Mouse (Mus musculus) gastrocnemius, postnatal 10 days (tissue): ENCODE data around the gene Rita1. TPM values are rescaled to one million over a fixed set of nuclear protein-coding genes. Genes with fewer than 3 reads are reported as not detected.

Experiments
- DNase-seq: peaks from one replicate; pipeline ENCODE4 v3.0.0; 2021; ENCODE audit warnings: mixed read lengths
- total RNA-seq, 2 experiments: library from RNA; stranded (reverse); gene quantifications; 2 replicates each; pipeline ENCODE4 v1.2.3; 2021

Gene Rita1
- total RNA-seq, 2 experiments from 2014 or later, result 4.7 to 6.2 TPM

GRCm38 (mm10) chr5:120570289-120570897 lies 42.0 kb downstream of the Rita1 start:
- DNase-seq, result no peak

GRCm38 (mm10) chr5:120569791-120570190 lies 42.6 kb downstream of the Rita1 start:
- no peak for DNase-seq

- no peak for DNase-seq
These were observed 43.4 kb downstream of the Rita1 start for GRCm38 (mm10) chr5:120568964-120569363.

- DNase-seq, result no peak
These were observed 44.0 kb downstream of the Rita1 start for GRCm38 (mm10) chr5:120568336-120568768.

DNA sequence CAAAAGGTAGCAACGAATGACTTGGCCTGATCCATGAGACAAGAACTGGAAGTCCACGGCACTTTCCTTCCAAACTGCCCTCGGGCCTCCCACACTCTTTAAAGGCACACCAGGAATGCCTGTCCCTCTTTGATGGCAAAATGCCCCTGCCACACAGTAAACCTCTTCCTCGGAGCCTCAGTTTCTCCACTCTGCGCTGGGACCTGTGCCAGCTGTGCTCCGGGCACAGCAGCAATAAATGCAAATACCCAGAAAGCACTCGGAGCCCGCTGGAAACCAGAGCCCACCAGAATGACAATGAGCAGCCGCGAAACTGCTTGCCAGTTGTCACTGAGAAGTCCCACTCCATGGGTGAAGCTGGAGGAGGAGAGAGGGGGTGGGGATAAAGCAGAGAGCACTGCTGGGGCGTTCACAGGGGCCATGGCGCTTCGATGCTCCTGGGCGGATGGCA lies 44.6 kb downstream of the Rita1 start:
- no peak for DNase-seq

- DNase-seq, result peak; percentile 71
These were observed 45.1 kb downstream of the Rita1 start for GRCm38 (mm10) chr5:120567253-120567701.

DNA sequence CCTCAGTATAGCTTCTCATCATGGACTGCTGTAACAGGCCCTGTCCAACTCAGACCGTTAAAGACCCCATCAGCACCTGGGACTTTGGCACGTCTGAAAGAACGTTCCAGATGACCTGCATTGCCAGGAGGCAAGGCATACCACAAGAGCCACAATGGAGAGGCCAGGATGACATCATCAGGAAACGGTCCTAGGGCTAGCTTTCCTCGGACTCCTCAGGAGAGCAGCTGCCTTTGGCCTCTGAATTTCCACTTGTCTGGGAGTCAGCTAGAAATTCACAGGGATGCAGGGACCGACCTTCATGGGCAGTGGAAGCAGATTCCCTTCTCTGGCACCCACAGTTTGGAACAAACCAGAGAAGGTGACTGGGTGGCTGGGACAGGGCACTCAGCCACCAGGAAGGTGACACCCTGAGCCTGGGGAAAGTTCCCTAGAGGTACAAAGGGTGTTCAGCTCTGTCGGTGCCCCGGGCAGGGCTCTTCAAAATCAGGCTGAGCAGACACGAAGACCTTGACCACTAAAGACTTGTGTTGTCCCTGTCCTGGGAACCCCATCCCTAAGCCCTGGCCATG lies 45.6 kb downstream of the Rita1 start:
- no peak for DNase-seq

- no peak for DNase-seq
These were observed 46.3 kb downstream of the Rita1 start for GRCm38 (mm10) chr5:120566101-120566500.

DNA sequence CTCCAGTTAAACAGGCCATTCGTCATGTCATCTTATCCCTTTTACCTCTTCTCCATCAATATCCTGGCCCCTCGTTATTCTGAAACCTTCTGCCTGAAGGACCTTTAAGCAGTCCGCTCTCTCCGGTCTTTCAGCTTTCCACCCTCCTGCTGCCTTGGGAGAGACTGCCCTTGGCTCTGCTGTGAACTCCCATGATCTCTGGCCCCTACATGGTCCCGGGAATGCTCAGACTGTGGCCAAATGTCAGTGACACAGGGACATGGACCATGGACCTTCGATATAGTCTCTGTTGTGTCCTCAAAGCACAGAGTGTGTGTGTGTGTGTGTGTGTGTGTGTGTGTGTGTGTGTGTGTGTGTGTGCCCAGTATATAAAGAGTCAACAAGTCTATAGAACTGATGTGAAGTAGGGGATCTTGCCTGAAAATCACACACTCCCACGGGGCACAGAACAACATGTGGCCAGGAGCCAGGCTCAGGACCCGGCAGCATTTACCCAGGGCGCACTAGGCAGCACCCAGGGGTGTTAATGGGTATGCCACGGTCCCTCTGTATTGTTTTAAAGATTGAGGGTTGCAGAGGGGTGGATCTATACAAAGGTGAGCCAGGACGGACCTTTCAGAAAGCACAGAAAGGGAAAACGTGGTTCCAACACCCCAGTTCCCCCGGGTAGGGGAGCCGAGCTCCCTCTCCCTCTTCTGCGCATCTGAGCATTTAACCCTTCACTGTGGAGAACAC lies 47.1 kb downstream of the Rita1 start:
- no peak for DNase-seq

- DNase-seq, result no peak
These were observed 48.5 kb downstream of the Rita1 start for GRCm38 (mm10) chr5:120563914-120564311.

DNA sequence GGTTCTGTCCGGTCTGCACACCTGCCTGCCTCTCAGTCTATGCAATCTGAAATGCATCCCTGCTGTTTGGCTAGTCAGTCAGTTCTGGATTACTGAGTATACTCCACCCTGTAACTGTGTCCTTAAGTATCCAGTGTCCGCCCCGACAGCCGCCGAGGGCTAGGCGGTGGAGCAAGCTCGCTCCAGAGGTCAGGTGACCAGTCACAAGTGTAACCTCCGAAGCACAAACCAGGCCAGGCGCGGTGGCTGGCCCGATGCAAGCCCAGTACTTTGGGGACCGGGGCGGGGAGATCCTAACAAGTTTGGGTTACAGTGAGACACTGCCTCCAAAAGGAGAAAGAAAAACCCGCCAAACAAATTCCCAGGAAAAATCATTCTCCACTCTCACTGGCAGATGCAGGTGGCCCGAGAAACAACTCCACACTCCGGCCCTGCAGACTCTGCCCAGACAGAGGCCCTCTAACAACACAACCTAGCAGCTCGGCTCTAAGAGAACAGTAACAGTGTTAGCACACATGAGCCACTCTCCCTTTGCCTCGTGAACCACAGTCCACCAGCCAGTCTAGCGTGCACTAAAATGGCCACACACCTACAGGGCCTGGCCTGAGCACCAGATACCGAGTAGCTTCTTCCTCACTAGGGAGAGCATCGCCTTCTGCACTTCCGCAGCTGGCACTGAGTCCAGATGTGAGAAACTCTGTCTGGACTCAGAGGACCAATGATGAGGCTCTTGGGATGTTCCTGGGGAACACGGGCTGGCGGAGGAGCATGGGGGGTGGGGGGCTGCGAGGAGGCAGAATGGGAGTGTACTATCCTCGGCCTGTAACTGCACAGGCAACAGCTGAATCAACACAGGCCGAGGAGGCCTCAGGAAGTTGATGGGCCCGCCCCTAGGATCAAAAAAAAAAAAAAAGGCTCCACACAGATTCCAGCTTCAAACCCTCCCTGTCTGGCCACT lies 49.2 kb downstream of the Rita1 start:
- DNase-seq, result peak; percentile 73

DNA sequence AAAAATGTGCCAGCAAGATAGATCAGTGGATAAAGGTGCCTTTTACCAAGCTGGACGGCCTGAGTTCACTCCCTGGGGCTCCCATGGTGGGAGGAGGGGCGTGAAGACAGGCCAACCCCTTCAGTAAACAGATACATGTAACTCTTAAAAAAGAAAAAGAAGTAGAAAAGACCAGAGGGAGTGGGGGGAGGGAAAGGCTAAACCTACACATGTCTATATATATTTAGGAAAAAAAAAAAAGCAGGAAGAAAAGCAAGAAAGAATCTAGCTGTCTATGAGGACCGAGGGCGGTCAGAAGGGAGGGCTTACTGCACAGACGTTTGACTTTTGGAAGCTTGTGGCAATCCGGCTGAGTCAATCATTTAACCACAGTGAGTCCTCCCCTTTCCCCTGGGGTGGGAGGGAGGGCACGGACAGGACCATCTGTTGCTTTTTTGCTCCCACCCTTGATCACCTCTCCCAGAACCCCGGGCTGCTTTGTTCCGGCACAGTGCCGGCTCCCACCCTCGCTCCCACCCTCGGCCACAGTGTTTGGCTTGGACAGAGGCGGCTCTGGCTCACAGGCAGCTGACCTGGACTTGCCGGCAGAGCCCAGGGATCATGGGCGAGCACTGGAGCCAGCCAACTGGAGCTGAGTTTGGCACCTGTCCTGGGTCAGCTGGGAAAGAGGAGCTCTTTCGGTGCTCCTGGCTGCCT lies 51.6 kb downstream of the Rita1 start:
- peak; percentile 85 for DNase-seq

DNA sequence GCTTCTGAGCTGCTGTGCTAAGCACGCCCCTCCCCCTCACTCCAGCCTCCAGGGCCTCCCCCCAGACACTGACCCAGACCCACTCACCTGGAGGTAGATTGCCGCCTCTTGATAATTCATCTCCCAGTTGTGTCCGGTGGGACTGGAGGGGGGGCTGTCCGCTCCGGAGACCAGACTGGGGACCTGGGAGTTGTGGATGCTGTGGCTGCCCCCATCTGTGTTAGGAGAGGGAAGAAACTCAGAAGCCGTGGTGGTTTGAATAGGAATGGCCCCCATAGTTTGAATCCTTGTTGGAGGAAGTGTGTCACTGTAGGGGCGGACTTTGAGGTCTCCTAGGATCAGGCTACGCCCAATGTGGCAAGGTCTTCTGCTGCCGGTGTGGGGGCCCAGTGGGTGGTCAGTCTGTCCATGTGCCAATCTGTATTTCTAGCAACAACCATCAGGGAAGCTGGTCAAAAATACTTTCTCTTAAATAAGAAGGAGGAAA lies 52.2 kb downstream of the Rita1 start:
- DNase-seq, result no peak

DNA sequence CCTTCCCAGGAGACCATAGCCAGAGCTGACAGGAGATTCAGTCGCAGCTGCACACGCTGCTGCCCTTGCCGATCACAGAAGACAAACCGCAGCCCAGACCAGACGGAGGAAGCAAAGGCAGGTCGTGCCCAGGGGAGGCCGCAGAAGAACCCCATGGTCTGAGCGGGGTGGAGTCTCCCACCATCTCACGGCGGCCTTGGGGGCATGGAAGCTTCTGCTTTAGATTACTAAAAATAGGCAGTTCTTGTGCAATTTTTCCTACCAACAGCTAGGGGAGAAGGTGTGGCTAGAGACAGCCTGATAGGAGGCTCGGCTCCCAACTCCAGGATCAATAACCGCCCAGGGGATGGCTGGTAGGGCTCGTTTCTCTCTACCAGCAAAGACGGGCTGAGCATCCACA lies 53.6 kb downstream of the Rita1 start:
- no peak for DNase-seq

GRCm38 (mm10) chr5:120558041-120558440 lies 54.3 kb downstream of the Rita1 start:
- no peak for DNase-seq

GRCm38 (mm10) chr5:120555871-120556270 lies 56.5 kb downstream of the Rita1 start:
- DNase-seq, result no peak

GRCm38 (mm10) chr5:120550673-120551072 lies 61.7 kb downstream of the Rita1 start:
- DNase-seq, result no peak

- no peak for DNase-seq
These were observed 62.3 kb downstream of the Rita1 start for GRCm38 (mm10) chr5:120550137-120550536.

GRCm38 (mm10) chr5:120548236-120548850 lies 64.0 kb downstream of the Rita1 start:
- DNase-seq, result no peak
